Mouse (Mus musculus) CD4-positive naive resting alpha-beta T cell, adult 76 days (primary cell): Measurements from ENCODE around the gene Csn2. TPM values are rescaled to one million over a fixed set of nuclear protein-coding genes. Genes with fewer than 3 reads are reported as not detected.

ENCODE experiments used
- total RNA-seq: library from RNA; stranded (reverse); gene quantifications from one replicate; pipeline ENCODE4 v1.2.4, GENCODE M21; 2023

Csn2 gene
- not detected for total RNA-seq

DNA sequence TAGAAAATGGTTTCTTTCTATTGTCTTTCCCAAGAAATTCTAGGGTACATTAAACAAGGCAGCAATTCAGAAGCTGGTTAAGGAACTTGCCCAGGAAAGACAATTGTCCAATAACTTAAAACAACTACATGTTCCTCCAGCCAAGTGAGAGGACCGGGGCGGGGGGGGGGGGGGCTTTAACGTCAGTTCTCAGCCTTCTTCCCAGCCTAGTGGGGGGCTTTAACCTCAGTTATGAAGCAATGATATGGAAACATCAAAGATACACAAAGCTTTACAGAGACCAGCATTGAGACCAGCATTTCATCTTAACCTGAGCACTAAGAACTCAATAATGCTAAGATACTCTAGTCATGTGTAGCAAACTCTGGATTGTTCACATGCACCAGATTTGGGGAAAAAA, at the start of gene Csn2:
Csn2 (minus strand) TSS at position 101 of the 400 bp plus-strand sequence.

GRCm38 (mm10) chr5:87665908-87666307, 33.5 kb downstream of the Csn2 start, which contains the start of gene Csn1s1:
Gene Csn1s1 (plus strand): TSS chr5:87666208.

Other genes starting within 250 kb of the Csn2 start
- gene Ugt2a2, start 217.4 kb downstream of the Csn2 start, total RNA-seq, result not detected
- gene Gm43638, start 212.8 kb downstream of the Csn2 start, total RNA-seq, result not detected
- not detected for gene Ugt2a1, start 208.8 kb downstream of the Csn2 start, total RNA-seq
- gene Sult1b1, start 161.4 kb downstream of the Csn2 start, total RNA-seq, result not detected
- gene Sult1d1, start 130.6 kb downstream of the Csn2 start, total RNA-seq, result not detected
- not detected for gene Sult1e1, start 108.0 kb downstream of the Csn2 start, total RNA-seq
- not detected for gene Csn1s1, start 33.4 kb downstream of the Csn2 start, total RNA-seq
- not detected for gene Csn1s2a, start 74.9 kb upstream of the Csn2 start, total RNA-seq
- not detected for gene Csn1s2b, start 108.5 kb upstream of the Csn2 start, total RNA-seq
- gene Prr27, start 126.1 kb upstream of the Csn2 start, total RNA-seq, result not detected
- not detected for gene Odam, start 185.4 kb upstream of the Csn2 start, total RNA-seq
- not detected for gene Csn3, start 225.9 kb upstream of the Csn2 start, total RNA-seq